Mouse (Mus musculus) heart, adult 11 months (tissue): ENCODE data around the gene Cox10.
A peak's percentile ranks its signal among the peaks of the same experiment; 100 is the strongest.

ENCODE experiments used
- DNase-seq: peaks from one replicate; pipeline ENCODE4 v3.0.0; 2022

The Cox10 gene

GRCm38 (mm10) chr11:63951831-63952631, 127.2 kb downstream of the Cox10 start:
- peak; percentile 98 for DNase-seq

DNA sequence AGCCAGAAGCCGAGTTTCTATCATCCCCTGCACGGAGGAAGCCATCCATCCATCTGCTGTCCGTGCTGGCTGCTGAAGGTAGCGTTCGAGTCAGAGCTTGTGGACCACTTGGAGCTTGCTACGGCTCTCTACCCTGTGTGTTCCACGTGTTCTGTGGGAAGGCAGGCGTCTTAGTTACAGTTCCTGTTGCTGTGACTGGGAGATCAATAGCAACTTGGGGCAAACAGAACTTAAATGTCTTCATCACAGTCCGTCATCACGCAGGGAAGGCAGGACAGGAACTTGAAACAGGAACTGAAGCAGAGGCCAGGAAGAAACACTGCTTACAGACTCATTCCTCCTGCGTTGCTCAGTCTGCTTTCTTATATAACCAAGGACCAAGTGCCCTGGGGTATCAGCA, 130.9 kb downstream of the Cox10 start:
- peak; percentile 84 for DNase-seq

DNA sequence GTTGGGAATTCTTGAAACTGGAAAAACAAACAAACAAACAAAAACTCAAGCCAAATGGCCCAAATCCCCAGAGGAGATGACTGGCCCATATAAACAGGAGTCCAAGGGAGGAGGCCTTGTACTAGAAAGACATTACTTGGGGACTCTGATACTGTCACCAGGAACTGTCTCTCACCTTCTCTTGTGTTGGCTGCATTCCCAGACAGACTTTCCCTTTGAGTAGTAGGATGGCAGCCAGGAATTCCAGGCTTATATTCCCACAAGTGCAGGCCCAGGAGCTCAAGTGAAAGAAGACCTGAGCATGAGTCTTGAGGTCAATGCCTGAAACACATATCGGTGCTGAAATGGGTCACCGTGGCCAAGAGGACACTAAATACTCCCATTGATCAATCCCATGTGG, 132.2 kb downstream of the Cox10 start:
- peak; percentile 87 for DNase-seq

DNA sequence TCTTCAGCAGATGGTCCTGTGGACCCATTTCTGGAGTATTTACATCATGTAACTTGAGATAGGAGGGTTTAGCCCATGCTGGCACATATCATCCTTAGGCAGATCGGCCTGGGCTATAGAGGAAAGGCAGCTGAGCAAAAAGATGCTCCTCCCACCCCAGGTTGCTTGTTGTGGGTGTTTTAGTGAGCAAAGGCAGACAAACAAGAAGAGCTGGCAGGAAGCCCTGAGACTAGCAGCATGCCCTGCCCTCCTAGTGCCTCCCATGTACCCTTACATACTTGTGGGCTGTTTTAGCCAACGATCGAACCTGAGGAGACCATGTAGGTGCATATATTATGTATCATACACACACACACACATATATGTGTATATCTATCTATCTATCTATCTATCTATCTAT, 135.3 kb downstream of the Cox10 start:
- peak; percentile 70 for DNase-seq

GRCm38 (mm10) chr11:63943268-63943890, 135.9 kb downstream of the Cox10 start:
- DNase-seq = peak; percentile 78

GRCm38 (mm10) chr11:63942177-63942576, 137.1 kb downstream of the Cox10 start:
- DNase-seq = no peak

GRCm38 (mm10) chr11:63936641-63937040, 142.6 kb downstream of the Cox10 start:
- no peak for DNase-seq

DNA sequence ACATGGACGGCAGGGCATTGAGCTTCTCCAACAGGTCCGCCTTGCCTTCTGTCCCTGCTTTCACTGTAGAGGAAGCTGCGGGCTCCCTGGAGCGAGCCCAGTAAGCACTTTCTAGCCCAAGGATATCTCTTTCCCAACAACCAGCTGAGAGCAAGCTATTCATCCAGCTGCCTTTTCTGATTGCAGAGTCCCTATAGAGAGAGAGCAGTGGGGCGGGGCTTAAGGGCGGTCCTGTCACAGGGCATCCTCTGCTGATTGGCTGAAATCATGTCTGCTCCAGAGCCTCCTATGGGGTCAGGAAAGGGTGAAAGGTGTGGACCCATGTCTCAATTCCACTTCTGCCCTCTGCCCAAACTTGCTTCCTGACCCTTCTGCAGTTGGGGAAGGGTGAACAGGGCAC, 152.4 kb downstream of the Cox10 start:
- DNase-seq = no peak

DNA sequence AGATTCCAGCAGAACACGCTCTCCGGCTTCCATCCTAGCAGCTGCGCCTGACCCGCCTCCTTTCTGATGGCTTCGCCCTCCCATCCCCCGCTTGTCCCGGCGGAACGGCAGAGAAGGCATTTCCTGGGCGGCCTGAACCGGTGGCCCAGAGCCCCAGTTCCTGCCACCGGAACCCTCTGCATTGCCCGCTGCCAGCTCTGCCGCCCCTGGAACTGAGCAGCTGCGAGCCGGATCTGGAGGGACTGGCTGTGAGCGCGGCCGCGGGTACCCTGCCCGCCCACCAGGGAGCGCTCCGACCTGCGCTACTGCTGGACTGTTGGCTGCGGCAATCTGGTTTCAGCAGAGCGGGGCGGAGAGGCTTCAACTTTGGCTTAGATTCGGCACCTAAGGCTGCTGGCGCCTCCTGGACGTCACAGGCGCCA, 154.1 kb downstream of the Cox10 start:
- peak; percentile 98 for DNase-seq

DNA sequence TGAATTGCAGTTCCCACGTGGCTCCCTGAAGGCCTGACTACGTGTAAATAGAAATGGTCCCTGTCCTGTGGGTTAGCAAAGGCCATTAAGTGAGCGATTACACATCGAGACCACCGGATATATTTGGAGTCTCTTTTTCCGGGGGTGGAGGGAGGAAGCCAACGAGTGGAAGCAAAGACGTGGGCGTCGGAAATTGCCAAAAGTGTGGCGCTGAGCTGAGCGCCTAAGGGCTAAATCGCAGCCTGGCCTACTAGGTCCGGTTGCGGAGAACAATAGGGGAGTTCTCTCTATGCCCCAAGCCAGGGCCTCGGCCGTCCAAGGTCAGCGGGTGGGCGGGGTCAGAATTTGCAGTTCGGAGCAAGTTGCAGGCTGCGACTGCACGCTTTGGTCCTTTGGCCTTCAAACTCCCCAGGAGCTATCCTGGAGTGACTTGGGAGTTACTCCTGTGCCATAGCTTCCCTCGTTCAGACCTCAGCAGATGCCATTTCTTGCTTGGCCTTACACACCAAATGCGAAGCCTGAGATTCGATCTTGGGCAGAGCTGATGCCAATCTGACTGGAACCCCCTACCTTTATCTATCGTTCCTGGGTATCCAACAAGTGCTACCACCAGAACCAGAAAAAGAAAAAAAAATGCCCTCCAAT, 154.9 kb downstream of the Cox10 start:
- DNase-seq = peak; percentile 93

GRCm38 (mm10) chr11:63923386-63923785, 155.9 kb downstream of the Cox10 start:
- DNase-seq = peak; percentile 91

DNA sequence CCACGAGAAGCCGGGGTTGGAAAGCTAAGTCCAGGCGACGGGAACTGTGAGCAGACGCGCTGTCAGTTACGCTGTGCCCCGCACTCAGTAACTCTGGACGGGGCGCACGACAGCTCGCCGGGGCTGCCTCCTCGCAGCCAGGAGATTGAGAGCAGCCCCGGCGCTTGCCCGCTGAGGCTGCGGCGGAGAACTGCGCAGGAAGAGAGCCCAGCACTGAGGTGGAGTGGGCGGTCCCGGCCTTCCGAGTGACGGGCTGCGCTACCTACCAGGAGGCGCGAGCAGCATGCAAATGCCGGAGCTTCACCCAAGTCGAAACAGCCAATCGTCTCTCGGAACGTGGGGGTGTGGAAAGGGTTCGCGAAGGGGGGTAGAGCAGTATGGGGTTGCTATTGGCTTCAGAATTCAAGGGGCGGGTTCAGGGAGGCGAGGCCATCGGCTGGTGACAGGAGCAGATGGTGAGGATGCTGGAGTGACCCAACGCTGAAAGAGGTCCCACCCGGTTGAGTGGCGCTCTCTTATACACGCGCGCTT, 157.1 kb downstream of the Cox10 start, which contains the start of gene Hs3st3b1:
Gene Hs3st3b1, minus strand, starts transcription at position 200 of the 531 bp plus-strand sequence.
- peak; percentile 100 for DNase-seq

- peak; percentile 93 for DNase-seq
Observed at GRCm38 (mm10) chr11:63921044-63921951, 158.0 kb downstream of the Cox10 start.

DNA sequence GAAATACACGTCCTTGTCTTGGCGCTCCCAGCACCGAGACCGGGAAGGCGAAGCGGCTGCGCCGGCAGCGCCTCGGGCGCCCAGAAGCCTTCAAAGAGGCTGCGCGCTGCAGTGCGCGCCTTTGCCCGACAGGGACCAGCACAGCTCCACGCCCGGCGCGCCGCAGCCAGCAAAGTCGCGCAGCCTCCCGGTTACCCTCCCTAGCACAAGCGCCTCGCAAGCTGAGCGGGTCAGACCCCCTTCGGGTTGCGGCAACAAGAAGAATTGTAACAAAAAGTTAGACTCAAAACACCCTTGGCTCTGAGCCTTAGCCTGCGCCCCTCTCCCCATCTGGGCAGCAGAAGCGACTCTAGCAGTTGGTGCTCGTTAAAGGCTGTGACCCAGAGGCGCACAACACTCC, 158.7 kb downstream of the Cox10 start:
- peak; percentile 95 for DNase-seq

DNA sequence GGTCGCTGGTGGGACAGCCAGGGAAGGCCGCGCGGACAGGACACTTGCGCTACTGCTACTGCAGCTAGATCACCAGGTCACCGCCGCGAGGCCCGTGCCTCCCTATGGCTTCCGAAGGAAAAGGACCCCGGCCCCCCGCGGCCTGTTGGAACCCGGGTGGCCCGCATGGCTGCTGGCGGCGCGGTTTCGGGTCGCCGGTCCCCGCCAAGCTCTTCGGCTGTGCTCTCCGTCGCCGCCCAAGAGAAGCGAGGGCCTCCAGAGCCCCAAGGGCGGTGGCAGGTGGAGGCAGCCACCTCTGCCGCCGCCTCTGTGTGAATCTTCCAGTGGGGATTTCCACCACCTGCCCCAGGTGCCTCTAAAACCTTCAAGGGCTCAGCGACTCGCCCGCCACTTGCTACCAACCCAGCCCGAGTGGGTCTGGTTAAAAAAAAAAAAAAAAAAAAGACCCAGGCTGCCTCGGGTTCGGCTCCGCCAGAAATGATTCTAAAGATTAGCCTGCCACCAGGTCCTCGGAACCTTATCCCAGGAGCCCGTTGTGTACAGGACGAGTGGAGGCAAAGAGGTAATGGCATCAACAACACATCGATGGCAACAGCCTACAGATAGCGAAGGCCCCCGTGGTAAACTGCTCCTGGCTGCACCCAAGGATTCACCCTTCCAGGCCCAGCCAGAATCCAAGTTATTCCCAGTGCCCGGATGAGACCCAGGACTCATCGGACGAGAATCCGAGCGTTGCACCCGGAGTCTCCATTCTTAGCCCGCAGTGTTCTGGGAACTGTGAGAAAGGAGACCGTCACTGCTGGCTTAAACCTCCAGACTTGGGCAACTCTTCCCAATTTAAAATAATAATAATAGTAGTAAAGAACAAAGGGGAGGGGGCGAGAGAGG, 159.8 kb downstream of the Cox10 start:
- peak; percentile 87 for DNase-seq

- peak; percentile 76 for DNase-seq
Observed at GRCm38 (mm10) chr11:63918321-63919105, 160.8 kb downstream of the Cox10 start.

DNA sequence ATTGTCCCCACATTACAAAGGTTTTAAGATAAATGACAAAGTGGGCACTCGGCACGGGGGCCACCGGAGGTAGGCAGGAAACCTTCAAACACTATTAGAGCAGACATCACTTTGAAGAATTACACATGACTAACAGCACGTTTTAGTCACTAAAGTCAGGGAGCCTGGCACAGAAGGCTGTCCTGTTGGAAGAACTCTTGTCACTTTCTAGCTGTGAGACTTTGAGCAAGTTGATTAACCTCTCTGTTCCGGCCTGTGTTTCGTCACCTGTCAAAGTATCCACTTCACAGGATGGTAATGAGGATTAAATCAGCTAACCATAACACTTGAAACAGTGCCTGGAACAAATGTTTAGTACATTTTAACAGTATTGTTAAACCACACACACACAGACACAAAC, 161.7 kb downstream of the Cox10 start:
- DNase-seq = peak; percentile 80

- DNase-seq = peak; percentile 99
Observed at GRCm38 (mm10) chr11:63914388-63914787, 164.9 kb downstream of the Cox10 start.

DNA sequence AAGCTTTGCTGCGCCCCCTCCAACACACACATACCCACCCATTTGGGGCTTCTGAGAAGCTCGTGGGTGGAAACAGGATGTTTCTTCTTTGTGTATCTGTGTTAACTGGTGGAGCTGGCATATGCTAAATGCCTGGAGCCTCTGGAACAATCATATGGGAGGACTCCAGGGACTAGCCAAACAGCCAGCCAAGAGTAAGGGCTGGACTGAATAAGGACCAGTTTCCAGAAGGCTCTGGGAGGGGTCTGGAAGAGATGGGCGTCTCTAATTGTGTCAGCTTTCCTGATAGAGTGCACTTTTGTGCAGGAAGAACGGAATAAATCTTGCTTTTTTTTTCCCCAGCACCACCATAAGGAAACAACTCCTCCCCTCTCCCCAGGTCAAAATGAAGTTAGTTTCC, 165.3 kb downstream of the Cox10 start:
- DNase-seq = no peak
